Mouse (Mus musculus) left cerebral cortex, adult 9 months (tissue): ENCODE results near the gene Ap4m1.
"Not testable (repeated sequence)": the region's sequence is repeated elsewhere in the genome, so short reads cannot be mapped to it uniquely, and the experiment has no call there.

Experiments
- DNase-seq, 2 experiments: peaks; one replicate each; pipeline ENCODE4 v3.0.0; 2022; ENCODE audit warnings: low spot score in 2 of 2

The Ap4m1 gene

DNA sequence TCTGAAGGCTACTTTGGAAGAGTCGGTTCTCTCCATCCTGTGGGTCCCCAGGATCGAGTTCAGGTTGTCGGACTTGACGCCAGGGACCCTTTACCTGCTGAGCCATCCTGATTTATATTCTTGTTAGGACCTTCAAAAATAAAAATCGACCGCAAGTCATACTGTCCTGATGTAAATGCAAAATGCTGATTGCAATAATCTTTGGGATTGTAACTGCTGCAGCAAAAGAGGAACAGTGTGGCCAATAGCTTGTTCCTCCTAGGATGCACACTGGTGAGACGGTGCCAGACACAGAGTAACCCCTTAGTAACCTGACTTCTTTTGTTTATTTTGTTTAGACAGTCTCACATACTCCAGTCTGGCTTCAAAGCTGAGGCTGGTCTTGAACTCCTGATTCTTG is 23.7 kb downstream of the Ap4m1 start:
- no peak for DNase-seq

DNA sequence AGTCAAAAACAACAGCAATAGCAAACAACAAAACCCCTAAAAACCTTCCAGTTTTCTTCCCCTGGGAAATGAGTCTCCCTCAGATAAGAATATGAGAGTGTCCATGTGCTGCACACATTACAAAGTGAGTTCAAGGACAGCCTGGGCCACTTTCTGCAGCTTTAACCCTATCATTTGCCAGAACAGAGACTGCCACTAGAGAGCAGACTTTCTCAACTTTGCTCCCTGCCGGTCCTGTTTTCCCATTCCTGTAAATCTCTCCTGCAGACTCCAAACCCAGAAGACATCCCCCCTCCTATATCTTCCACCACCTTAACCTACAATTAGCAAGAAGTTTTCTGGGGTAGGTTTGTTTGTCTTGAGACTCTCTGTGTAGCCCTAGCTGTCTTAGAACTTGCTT is 27.8 kb downstream of the Ap4m1 start:
- DNase-seq, result no peak

DNA sequence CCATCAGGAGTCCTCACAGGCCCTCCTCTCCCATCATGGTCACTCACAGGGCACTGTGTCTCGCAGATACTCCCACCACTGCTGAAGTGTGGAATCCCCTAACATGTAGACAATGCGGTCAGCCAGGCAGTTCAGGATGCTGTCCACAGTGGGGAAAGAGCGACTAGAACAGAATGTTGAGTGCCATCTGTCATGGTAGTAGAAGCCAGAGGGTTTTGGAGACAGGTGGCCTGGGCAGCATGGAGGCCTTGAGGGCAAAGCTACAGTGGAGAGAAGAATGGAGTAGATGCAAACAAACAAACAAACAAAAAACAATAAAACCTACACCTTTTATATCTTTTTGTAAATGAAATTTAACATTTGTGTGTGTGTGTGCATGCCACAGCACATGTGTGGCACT is 30.3 kb downstream of the Ap4m1 start:
- DNase-seq, result no peak

DNA sequence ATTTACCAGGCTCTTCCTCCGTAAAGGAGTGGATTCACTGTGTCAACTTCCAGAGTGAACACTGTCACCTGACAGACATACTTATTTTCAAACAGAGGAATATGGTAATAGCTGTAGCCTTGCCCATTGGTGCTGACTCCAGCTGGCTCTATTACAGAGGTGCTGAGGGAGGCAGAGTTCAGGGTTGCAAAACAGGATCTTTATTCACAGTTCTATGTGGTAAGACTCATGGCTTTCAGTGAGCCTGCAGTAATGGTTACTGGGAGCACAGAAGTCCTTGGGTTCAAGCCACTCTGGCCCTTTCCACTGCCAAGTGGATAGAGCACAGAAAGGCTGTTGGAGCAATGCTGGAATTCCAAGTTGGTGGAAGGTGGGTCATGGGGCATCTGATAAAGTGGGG is 35.5 kb downstream of the Ap4m1 start:
- no peak for DNase-seq

DNA sequence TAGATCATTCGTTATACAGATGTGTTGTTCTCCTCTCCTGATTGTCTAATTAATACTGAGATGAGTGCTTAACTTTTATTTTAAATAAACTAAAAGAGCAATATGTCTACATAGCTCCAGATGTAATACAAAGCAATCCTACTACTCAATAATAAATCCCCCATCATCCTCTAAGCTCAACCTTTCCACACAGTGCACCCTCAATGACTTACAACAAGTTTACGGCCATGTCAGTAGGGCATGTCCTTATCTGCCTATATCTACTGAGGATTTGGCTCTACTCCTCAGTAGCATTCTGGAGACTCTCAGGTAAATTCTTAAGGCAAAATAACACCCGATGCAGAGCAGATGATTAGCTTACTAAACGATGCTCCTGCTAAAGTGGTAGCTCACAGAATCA is 36.1 kb downstream of the Ap4m1 start:
- no peak for DNase-seq

DNA sequence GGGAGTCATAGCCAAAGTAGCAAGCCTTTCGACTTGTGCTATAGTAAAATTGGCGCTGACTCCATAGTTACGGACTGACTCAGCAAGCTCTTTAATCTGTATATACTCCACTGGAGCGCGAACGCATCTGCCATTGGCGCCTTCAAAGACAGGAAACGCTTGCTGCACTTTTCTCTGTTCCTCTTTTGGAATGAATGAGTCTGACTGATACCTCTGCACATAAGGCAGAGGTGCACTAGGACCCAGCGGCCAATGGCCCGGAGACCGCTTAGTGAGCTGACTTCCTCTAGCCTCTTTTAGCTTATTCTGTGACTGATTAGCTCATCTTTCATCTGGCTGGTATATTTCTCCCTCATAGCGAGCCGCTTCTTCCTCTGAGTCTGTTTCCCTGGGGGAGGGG is 44.8 kb downstream of the Ap4m1 start:
- not testable (repeated sequence) for DNase-seq

DNA sequence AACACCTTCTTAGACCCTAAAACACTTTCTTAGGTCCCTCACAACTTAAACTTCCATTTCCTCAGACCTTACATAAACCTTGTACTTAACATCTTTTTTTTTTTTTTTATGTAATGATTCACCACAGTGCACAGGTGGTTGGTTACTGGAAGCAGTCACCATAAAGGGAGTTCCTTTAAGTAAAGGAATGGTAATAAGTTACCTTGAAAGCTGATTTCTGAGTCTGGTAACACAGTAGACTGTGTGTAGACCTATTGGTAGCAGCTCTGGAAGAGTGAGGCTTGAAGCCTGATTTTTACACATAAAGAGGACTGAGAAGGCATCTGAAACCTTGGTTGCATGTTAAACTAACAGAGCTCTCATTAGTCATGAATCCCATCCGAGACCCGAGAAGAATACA is 48.1 kb downstream of the Ap4m1 start:
- DNase-seq, result no peak

DNA sequence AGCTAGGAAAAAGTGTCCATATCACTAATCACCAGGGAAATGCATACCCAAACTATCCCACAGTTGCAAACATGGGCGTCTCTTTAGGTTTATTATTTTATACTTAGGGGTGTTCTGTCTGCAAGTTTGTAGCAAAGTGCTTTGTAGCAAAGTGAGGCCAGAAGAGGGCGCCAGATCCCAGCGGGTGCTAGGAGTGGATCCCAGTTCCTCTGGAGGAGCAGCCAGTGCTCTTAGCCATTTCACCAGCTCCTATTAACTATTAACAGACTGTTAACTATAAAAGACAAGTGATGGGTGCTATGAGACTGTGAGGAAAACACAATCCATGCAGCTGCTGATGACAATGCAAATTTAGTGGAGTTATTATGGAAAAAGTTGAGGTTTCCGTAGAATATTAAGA is 50.3 kb downstream of the Ap4m1 start:
- peak; percentile 16 to 85 for DNase-seq

DNA sequence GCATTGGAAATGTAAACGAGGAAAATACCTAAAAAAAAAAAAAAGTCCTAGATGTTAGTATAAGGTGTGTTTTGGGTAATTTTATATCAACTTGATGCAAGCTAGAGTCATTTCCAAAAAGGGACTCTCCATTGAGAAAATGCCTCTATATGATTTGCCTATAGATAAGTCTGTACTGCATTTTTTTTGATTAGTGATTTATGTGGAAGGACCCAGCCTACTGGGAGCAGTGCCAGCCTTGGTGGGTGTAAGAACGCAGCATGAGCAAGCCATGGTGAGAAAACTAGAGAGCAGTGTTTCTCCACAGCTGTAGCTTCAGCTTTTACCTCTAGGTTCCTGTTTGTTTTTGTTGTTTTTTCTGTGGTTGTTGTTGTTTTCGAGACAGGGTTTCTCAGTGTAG is 51.5 kb downstream of the Ap4m1 start:
- no peak for DNase-seq

DNA sequence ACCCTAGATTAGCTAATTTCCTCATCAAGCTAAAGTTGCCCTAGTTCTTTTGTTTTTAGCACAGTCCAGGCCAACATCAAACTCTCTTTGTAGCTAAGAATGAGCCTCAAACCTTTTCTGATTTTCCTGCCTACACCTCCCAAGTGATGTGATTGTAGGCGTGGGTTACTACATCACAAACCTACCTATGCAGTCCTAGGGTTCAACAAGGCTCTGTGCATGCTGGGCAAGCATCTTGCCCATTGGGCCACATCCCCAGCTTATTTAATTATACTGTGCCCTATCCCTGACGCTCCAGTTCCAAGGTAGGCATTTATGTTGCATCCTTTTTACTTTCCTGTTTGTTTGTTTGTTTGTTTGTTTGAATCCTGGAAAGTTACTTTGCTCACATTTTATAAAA is 53.9 kb downstream of the Ap4m1 start, which contains the start of gene Nxpe5:
Gene Nxpe5 (plus strand): TSS at position 199 of the 400 bp plus-strand sequence.
- DNase-seq, result no peak

DNA sequence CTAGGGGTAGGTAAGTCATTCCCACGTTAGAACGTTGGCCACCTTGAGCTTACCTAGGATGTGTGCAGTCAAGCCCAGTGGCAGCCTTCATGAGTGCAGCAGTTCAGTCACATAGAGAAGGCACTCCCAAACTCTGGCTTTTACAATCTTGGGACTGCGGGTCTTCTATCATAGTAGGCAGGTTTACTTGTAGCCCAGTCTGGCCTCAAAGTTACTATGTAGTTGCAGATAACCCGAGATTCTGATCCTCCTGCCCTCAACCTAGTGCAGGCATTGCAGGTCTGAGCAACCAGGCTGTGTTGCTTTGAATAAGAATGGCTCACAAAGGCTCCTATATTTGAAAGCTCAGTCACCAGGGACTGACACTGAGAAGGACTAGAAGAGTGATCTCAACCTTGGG is 54.7 kb downstream of the Ap4m1 start:
- no peak for DNase-seq

DNA sequence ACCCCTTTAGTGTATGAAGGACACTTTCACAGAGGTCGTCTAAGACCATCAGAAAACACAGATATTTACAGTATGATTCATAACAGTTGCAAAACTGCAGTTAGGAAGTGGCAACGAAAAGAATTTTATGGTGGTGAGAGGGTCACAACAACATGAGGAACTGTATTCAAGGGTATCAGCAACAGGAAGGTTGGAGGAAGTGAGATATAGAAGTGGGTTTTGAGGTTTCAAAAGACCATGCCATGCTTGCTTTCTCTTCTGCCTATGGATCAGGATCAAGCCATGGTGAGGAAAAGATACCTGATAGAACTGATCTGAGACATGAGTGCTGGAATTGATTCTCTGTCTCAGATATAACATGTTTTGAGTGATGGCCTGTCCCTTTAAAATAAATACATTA is 55.6 kb downstream of the Ap4m1 start:
- no peak for DNase-seq

DNA sequence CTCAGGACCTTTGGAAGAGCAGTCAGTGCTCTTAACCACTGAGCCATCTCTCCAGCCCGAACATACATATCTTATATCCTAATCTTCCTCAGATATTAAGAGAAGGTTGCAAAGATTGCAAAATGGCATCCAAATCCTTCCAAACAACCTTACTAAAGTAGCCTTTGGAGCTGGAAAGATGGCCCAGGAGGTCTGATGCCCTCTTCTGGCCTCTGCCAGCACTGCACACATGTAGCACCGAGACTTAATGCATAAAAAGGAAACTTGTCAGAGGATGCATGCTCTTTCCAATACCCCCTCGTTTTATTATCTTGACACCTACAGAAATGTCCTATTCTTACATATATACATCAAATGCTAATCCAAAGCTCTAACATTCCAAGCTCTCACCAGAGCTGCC is 56.2 kb downstream of the Ap4m1 start:
- DNase-seq, result no peak

DNA sequence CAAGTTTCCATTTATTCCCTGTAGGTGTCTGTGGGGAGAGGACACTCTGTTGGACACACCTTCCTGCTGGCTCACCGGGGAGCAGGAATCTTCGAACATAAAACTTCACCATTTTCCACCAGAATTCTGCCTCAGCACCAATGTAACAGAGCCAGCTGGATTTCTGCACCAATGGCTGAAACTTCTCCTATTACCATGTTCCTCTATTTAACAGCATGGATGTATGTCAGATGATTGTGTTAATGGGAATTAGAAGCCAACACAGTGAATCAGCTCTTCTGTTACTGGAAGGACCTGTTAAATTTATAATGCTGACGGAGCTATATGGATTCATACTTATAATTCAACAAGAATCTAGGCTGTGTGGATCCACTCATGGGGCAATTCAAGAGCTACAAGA is 57.7 kb downstream of the Ap4m1 start:
- no peak for DNase-seq
